Mouse (Mus musculus): Measurements from ENCODE around the gene Olfr12. TPM values are rescaled to one million over a fixed set of nuclear protein-coding genes. Genes with fewer than 3 reads are reported as not detected.

The Olfr12 gene
- polyA plus RNA-seq, 1 experiment = not detected

GRCm38 (mm10) chr1:92637501-92638172 lies 20.0 kb downstream of the Olfr12 start:
- Histone ChIP-seq H3K4me1 (peaks cover 64% of the 10 kb centered on the region), H3K27me3 (replicated peaks) (peaks cover 3% of the 10 kb centered on the region), H3K36me3 (replicated peaks; ENCODE audit: low read length) (peaks cover 57% of the 10 kb centered on the region), H3K9me3 (no peaks in the 10 kb centered on the region), H3K4me3 (replicated peaks) (no peak overlapping the region)
- TF ChIP-seq GATA1 (IDR thresholded peaks at IDR 0.05; ENCODE audit: borderline replicate concordance, low read length) = no peak
- no peak for TF ChIP-seq FLI1 (IDR thresholded peaks at IDR 0.05; ENCODE audit: low read length)

GRCm38 (mm10) chr1:92638181-92638580 lies 20.6 kb downstream of the Olfr12 start:
- H3K4me1 ChIP-seq = peaks cover 64% of the 10 kb centered on the region
- H3K9me3 ChIP-seq = no peaks in the 10 kb centered on the region
- peaks cover 57% of the 10 kb centered on the region for H3K36me3 ChIP-seq (replicated peaks; ENCODE audit: low read length)
- H3K4me3 ChIP-seq (replicated peaks) = no peak overlapping the region
- no peak for TF ChIP-seq GATA1 (IDR thresholded peaks at IDR 0.05; ENCODE audit: borderline replicate concordance, low read length)
- no peak for TF ChIP-seq FLI1 (IDR thresholded peaks at IDR 0.05; ENCODE audit: low read length)
- peaks cover 3% of the 10 kb centered on the region for H3K27me3 ChIP-seq (replicated peaks)

DNA sequence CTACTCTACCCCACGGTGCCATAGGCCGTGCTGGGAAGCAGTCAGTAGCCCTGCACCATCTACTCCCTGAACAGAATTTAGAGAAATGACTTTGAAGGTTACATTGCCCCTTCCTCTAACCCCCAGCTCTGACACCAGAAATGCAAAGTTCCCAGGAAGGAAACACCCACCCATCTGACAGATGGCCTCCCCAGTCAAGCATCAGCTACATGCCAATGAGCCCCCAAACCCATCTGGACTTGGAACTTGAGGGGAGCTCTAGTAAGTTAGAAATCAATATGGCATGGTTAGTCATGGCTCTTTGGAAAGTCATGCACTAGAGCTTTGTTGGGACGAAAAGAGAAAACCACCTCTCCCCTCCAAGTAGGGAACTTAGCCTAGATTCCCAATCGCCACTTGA lies 21.1 kb downstream of the Olfr12 start:
- no peaks in the 10 kb centered on the region for H3K9me3 ChIP-seq
- H3K36me3 ChIP-seq (replicated peaks; ENCODE audit: low read length) = peaks cover 57% of the 10 kb centered on the region
- no peak overlapping the region for H3K4me3 ChIP-seq (replicated peaks)
- TF ChIP-seq FLI1 (IDR thresholded peaks at IDR 0.05; ENCODE audit: low read length) = no peak
- H3K4me1 ChIP-seq = peaks cover 64% of the 10 kb centered on the region
- peaks cover 5% of the 10 kb centered on the region for H3K27me3 ChIP-seq (replicated peaks)

GRCm38 (mm10) chr1:92640393-92640792 lies 22.8 kb downstream of the Olfr12 start:
- Histone ChIP-seq H3K9me3 (no peaks in the 10 kb centered on the region), H3K36me3 (replicated peaks; ENCODE audit: low read length) (peaks cover 49% of the 10 kb centered on the region), H3K4me3 (replicated peaks) (peak overlapping the region; percentile 99), H3K27me3 (replicated peaks) (peaks cover 16% of the 10 kb centered on the region), H3K4me1 (peaks cover 67% of the 10 kb centered on the region)
- TF ChIP-seq GATA1 (IDR thresholded peaks at IDR 0.05; ENCODE audit: borderline replicate concordance, low read length) (no peak), FLI1 (IDR thresholded peaks at IDR 0.05; ENCODE audit: low read length) (no peak)

DNA sequence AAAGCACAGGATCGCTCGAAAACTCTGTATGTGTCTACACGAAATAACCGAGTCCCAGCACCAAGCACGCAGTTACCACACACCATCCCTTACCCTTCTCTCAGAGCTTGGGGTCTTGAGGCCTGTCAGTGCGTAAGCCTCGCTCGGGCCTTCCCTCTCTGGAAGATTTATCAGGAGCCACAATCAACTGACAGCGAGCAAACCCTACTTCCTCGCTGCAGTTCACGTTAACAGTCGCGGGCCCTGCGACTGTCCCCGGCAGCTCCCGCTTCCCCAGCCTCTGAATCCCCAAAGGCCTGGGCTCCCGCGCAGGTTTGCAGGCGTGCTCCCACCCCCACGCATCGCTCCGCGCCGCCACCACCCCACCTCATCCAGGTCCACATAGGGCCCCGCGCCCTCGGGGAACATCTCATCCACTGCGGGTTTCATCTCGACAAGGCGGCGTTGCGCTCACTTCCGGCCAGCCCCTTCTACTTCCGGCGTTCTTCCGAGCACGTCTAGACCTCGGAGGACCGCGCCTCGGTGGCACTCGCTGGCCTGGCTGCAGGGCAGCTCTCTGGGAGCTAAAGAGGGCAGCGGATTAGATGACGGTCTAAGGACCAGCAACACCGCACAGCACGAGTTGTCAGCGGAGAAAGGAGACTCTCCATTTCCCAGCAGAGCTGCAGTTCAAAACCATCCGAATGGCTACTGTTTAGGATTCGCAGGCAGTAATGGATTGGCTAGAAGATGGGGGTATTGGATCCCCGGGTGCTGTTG lies 24.1 kb downstream of the Olfr12 start, which contains the start of gene Cops9:
TSS of gene Cops9 (minus strand) at position 472 of the 759 bp plus-strand sequence.
- peaks cover 66% of the 10 kb centered on the region for H3K4me1 ChIP-seq
- H3K4me3 ChIP-seq (replicated peaks) = peak within 1 kb of the TSS; percentile 99
- no peaks in the 10 kb centered on the region for H3K9me3 ChIP-seq
- no peak for TF ChIP-seq GATA1 (IDR thresholded peaks at IDR 0.05; ENCODE audit: borderline replicate concordance, low read length)
- peak; percentile 82; the same call in 1 of the 2 replicates for TF ChIP-seq FLI1 (IDR thresholded peaks at IDR 0.05; ENCODE audit: low read length)
- H3K36me3 ChIP-seq (replicated peaks; ENCODE audit: low read length) = peaks cover 38% of the 10 kb centered on the region
- H3K27me3 ChIP-seq (replicated peaks) = peaks cover 27% of the 10 kb centered on the region

- TF ChIP-seq GATA1 (IDR thresholded peaks at IDR 0.05; ENCODE audit: borderline replicate concordance, low read length) (no peak), FLI1 (IDR thresholded peaks at IDR 0.05; ENCODE audit: low read length) (no peak)
Measured at GRCm38 (mm10) chr1:92643691-92644090, 26.1 kb downstream of the Olfr12 start.

DNA sequence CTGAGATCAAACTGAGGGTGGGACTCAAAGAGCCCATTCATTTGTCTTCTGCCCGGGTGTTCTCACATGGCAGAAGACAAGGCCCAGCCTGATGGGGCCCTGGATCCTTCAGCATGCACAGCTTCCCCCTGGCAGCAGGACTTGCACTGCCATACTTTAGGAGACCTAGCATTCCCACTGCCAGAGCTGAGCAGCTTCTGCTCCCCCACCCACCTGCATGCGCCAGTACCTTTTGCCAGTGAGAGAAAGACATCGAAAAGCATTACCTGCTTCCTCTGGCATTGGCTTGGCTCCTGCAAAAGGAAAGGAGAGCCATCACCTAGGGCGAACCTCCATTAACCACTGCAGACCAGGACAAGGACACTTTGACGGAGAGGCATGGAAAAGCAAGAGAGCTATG lies 27.3 kb downstream of the Olfr12 start:
- Histone ChIP-seq H3K36me3 (replicated peaks; ENCODE audit: low read length) (peaks cover 5% of the 10 kb centered on the region), H3K27me3 (replicated peaks) (peaks cover 38% of the 10 kb centered on the region), H3K4me1 (peaks cover 67% of the 10 kb centered on the region), H3K9me3 (no peaks in the 10 kb centered on the region), H3K4me3 (replicated peaks) (no peak overlapping the region)
- no peak for TF ChIP-seq FLI1 (IDR thresholded peaks at IDR 0.05; ENCODE audit: low read length)
- no peak for TF ChIP-seq GATA1 (IDR thresholded peaks at IDR 0.05; ENCODE audit: borderline replicate concordance, low read length)

More at GRCm38 (mm10) chr1:92643691-92644090, 26.1 kb downstream of the Olfr12 start:
- H3K36me3 ChIP-seq (replicated peaks; ENCODE audit: low read length) = peaks cover 18% of the 10 kb centered on the region
- H3K4me3 ChIP-seq (replicated peaks) = no peak overlapping the region
- H3K27me3 ChIP-seq (replicated peaks) = peaks cover 32% of the 10 kb centered on the region
- peaks cover 76% of the 10 kb centered on the region for H3K4me1 ChIP-seq
- H3K9me3 ChIP-seq = no peaks in the 10 kb centered on the region

- Histone ChIP-seq H3K27me3 (replicated peaks) (peaks cover 50% of the 10 kb centered on the region), H3K4me3 (replicated peaks) (no peak overlapping the region), H3K4me1 (peaks cover 60% of the 10 kb centered on the region), H3K36me3 (replicated peaks; ENCODE audit: low read length) (no peaks in the 10 kb centered on the region), H3K9me3 (no peaks in the 10 kb centered on the region)
- TF ChIP-seq GATA1 (IDR thresholded peaks at IDR 0.05; ENCODE audit: borderline replicate concordance, low read length) (no peak), FLI1 (IDR thresholded peaks at IDR 0.05; ENCODE audit: low read length) (no peak)
Measured at GRCm38 (mm10) chr1:92646111-92646510, 28.5 kb downstream of the Olfr12 start.

DNA sequence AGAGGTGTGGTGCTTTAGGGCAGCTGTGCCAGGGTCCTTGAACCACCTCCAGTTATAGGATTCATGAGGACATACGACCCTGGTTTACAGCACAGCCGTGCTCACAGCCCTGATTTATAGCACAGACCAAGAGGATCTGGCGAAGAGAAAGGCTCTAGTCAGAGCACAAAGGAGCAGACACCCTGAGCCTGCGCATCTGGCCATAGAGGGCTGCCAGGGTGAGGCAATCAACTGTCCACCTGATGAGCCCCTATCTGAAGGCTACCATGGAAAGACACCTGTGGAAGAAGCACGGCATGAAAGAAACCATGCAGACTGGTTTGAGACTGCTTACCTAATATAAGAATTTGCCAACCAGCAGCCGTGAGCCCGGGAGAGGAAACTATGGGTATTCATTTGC lies 29.0 kb downstream of the Olfr12 start:
- TF ChIP-seq GATA1 (IDR thresholded peaks at IDR 0.05; ENCODE audit: borderline replicate concordance, low read length) (no peak), FLI1 (IDR thresholded peaks at IDR 0.05; ENCODE audit: low read length) (no peak)
- Histone ChIP-seq H3K36me3 (replicated peaks; ENCODE audit: low read length) (no peaks in the 10 kb centered on the region), H3K9me3 (no peaks in the 10 kb centered on the region), H3K27me3 (replicated peaks) (peaks cover 55% of the 10 kb centered on the region), H3K4me1 (peaks cover 62% of the 10 kb centered on the region), H3K4me3 (replicated peaks) (no peak overlapping the region)

- H3K9me3 ChIP-seq = no peaks in the 10 kb centered on the region
- no peak for TF ChIP-seq GATA1 (IDR thresholded peaks at IDR 0.05; ENCODE audit: borderline replicate concordance, low read length)
- no peak for TF ChIP-seq FLI1 (IDR thresholded peaks at IDR 0.05; ENCODE audit: low read length)
- peaks cover 65% of the 10 kb centered on the region for H3K4me1 ChIP-seq
- H3K27me3 ChIP-seq (replicated peaks) = peaks cover 59% of the 10 kb centered on the region
- no peak overlapping the region for H3K4me3 ChIP-seq (replicated peaks)
- H3K36me3 ChIP-seq (replicated peaks; ENCODE audit: low read length) = no peaks in the 10 kb centered on the region
Measured at GRCm38 (mm10) chr1:92647026-92647425, 29.4 kb downstream of the Olfr12 start.
